Mouse (Mus musculus): ENCODE data around the gene Mras. TPM values are rescaled to one million over a fixed set of nuclear protein-coding genes. Genes with fewer than 3 reads are reported as not detected.

Mras gene
- total RNA-seq, 1 experiment from 2014 or later, result 4.9 TPM

DNA sequence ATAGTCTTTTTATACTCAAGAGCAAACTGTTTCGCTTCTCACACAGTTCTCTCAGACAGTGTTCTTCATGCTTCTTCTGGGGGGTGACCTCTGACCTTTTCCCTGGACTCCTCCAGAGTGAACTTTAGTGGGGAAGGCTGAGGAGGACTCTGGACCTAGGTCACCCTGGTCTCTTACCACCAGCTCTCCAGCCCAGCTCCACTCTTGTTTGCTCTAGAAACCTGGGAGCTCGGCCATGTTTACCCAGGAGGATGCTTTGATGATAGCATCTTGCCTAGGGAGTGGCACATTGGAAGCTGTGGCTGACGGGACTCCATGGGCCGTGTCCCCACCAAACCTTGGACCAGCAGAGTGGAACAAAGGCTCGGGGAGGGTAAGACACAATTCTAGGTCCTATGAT is 47.0 kb downstream of the Mras start:
- ATAC-seq (replicated peaks in 1 of 2; ENCODE audit: insufficient read depth in 1 of 2, low FRiP score in 2 of 2, low TSS enrichment in 1 of 2, low read depth in 1 of 2, poor library complexity in 2 of 2, severe bottlenecking in 2 of 2), result no peak

DNA sequence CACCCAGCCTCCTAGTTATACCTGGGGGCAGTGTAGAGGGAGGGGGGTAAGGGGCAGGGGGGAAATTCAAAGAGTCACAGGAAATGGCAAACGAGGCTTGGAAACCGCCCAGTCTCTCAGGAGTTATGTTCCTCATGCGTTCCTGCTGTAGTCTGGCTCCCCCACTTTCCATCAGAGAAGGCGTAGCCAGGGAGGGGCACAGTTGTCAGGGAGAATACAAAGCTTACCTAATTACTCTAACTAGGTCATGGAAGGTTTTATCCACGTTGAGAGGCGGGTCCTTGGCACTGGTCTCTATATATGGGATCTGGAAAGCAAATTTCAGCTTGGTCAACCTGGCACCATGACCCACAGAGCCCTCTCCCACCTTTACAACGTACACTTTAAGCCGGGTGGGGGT is 47.7 kb downstream of the Mras start:
- no peak for ATAC-seq (replicated peaks in 1 of 2; ENCODE audit: insufficient read depth in 1 of 2, low FRiP score in 2 of 2, low TSS enrichment in 1 of 2, low read depth in 1 of 2, poor library complexity in 2 of 2, severe bottlenecking in 2 of 2)

DNA sequence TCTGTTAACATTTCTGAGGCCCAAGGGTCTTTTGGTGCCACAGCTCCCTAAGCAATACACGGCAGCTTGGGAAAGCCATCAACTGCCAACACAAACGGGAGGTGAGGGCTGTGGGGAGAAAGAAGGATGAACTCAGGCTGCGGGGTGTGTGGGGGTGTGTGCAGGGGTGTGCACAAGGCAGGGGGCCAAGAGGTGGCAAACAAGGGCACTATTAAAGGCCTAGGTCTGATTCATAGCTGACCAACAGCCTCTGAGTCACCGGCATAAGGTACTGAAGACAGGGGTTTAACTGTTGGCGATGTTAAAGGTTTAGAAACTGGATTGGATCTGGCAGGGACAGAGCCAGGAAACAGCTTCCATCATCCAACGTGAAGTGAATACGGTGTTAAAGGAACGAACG is 48.3 kb downstream of the Mras start:
- no peak for ATAC-seq (replicated peaks in 1 of 2; ENCODE audit: insufficient read depth in 1 of 2, low FRiP score in 2 of 2, low TSS enrichment in 1 of 2, low read depth in 1 of 2, poor library complexity in 2 of 2, severe bottlenecking in 2 of 2)

DNA sequence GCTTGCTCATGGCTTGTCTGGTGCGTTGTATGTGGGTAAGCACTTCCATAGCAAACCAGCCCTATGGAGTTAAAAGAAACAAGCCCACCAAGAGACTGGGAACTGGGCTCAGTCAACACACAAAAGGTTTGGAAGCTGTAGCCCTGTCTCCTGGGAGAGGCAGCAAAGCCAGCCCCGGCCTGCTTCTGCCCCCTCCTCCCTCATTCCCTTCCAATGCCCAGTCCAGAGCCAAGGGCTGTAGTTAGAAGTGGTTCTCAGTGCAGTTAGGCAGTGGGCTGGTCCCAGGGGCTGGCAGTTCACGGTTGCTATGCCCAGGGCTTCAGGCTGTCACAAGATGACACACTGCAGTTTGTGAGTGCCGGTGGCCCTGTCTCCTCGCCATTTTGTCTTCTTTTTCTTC is 49.1 kb downstream of the Mras start:
- ATAC-seq (replicated peaks in 1 of 2; ENCODE audit: insufficient read depth in 1 of 2, low FRiP score in 2 of 2, low TSS enrichment in 1 of 2, low read depth in 1 of 2, poor library complexity in 2 of 2, severe bottlenecking in 2 of 2), result no peak

DNA sequence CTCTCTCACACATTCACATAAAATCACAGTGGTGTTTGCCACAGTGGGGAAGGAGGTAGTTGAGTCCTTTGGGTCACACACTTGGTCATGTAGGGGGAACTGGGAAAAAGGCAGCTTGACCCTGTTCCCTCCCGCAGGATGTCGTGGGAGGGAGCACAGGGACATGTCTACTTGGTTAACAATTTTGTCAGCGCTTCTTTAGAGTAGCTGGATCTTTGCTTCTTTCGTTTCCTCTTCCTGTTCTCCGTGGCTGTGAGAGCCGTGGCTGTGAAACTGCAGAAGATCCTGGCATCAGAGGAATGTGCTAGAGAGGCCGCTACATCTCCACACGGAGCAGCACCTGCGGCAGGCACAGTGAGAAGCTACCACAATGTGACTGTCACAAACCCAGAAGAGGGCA is 54.6 kb downstream of the Mras start:
- ATAC-seq (replicated peaks in 1 of 2; ENCODE audit: insufficient read depth in 1 of 2, low FRiP score in 2 of 2, low TSS enrichment in 1 of 2, low read depth in 1 of 2, poor library complexity in 2 of 2, severe bottlenecking in 2 of 2), result no peak

DNA sequence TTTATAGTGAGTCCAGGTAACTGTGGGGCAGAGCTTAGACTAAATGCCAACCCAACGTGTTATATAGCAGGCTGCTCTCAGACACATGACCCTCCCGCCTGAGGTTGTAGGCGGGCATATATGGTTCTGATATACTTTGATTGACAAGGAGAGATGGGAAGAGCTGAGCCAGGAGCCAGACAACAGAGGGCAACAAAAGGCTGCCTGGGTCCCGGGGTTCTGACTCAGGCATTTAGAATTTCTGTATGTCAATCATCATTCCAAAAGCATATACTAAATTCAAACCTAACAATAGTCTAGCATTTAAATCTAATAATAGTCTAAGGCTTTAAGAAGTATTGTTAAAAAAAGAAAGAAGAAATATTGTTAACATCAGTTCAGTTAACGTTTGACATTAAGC is 58.0 kb downstream of the Mras start:
- no peak for ATAC-seq (replicated peaks in 1 of 2; ENCODE audit: insufficient read depth in 1 of 2, low FRiP score in 2 of 2, low TSS enrichment in 1 of 2, low read depth in 1 of 2, poor library complexity in 2 of 2, severe bottlenecking in 2 of 2)

DNA sequence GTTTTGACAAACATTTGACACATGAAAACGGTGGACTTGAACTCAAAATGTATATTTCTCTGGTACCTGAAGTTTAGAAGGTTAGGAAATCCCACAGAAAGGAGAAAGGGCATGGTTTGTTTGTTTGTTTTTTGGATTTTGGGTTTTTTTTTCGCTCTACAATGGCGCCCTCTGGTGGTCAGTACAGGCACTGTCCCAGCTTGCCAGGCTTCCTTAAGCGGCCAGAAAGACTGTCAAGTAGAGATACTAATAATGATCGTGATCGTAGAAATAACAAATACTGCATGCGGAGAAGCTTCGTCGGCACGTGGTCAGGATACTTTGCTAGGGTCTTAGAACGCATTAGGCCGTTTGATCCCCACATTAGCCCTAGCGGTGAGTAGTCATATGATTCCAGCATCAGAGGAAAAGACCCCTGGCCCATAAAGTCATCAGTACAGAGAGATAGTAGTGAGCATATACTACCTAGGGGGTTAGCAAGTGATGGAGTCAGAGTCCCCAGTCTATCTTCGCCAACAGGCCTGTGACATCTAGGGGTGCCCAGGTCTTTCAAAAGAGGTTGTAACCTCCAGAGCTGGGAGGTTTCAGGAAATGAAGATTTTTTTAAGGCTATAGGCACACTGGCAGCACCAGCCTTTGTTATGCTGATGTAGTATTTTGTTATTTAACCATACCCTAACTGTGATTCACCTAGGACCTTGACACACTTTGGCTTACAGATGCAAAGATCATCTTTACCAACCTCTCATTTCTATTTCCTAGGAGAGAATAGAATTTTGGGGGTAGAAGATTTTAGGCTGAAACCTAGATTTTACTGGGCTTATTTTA is 60.4 kb downstream of the Mras start:
- ATAC-seq (replicated peaks in 1 of 2; ENCODE audit: insufficient read depth in 1 of 2, low FRiP score in 2 of 2, low TSS enrichment in 1 of 2, low read depth in 1 of 2, poor library complexity in 2 of 2, severe bottlenecking in 2 of 2), result peak; percentile 63 to 71; a peak in 3 of 4 replicates

DNA sequence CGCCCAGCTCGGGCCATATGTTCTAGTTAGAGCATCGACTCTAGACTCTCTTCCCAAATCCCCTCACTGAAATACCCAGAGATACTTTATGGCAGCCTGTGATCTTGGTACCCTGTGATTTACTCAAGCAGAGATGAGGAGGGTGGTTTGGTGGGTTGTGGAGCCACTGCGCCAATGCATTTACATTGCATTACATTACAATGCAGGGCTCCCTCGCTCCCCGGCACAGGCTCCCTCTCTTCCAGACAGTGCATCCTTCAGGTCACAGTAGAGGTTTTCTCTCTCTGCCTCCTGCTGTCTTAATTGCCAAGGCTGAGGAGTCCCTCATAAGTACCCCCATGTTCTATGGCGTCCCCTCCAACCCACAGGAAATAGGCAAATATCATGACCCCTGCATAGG is 68.8 kb downstream of the Mras start:
- ATAC-seq (replicated peaks in 1 of 2; ENCODE audit: insufficient read depth in 1 of 2, low FRiP score in 2 of 2, low TSS enrichment in 1 of 2, low read depth in 1 of 2, poor library complexity in 2 of 2, severe bottlenecking in 2 of 2), result no peak

DNA sequence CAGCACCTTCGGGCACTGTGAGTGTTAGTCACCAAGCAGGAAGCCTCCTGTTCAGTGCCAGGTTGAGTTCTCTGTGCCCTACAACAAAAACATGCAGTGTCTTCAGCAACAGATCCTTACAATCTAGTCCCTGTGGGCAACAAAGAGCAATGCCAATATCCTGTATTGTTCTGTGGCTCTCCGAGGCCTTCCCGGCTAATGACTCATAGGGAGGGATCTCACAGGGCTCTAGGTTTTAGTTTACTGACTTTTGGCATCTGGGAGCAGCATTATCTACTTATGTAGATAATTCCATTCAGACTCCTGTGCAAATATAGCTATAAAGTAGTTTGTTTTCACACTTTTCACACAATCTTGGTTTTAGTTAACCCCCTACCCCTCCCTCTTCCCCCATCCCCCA is 71.3 kb downstream of the Mras start:
- ATAC-seq (replicated peaks in 1 of 2; ENCODE audit: insufficient read depth in 1 of 2, low FRiP score in 2 of 2, low TSS enrichment in 1 of 2, low read depth in 1 of 2, poor library complexity in 2 of 2, severe bottlenecking in 2 of 2), result no peak

DNA sequence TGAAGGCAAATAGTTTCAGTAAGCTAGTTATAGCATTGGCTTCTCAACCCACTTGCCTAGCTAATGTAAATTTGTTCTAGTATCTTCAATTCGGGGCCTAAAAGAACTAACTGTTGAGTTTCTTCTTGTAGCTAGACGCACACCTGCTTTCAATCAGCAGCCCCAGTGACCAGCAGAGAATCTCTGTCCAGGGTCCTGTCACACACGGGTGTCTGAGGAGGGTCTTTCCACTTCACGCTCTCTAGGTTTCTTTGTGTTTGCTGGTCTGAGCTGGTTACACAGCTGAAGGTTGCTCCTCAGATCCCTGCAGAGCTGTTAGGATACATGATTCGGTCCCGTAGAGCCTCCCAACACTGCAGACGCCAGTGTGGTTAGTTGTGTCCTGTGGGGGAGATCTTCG is 74.1 kb downstream of the Mras start:
- no peak for ATAC-seq (replicated peaks in 1 of 2; ENCODE audit: insufficient read depth in 1 of 2, low FRiP score in 2 of 2, low TSS enrichment in 1 of 2, low read depth in 1 of 2, poor library complexity in 2 of 2, severe bottlenecking in 2 of 2)

DNA sequence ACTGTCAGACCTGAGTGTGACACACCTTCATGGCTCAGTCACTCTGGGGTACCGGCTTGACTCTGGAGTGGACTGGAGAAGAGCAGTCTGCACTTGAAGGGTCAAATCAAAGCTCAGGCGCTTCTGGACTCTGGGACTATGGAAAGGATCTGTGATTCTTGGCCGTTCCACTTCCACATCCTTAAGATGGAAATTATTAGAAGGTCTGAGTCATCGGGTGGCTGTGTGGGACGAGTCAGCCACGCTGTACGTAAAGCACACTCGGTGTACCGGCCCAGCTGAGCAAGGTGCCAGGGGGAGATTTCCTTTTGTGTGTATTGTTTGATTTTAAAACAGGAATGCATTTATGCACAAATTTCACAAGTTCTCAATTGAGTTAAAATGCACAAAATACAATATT is 75.2 kb downstream of the Mras start:
- ATAC-seq (replicated peaks in 1 of 2; ENCODE audit: insufficient read depth in 1 of 2, low FRiP score in 2 of 2, low TSS enrichment in 1 of 2, low read depth in 1 of 2, poor library complexity in 2 of 2, severe bottlenecking in 2 of 2), result no peak

DNA sequence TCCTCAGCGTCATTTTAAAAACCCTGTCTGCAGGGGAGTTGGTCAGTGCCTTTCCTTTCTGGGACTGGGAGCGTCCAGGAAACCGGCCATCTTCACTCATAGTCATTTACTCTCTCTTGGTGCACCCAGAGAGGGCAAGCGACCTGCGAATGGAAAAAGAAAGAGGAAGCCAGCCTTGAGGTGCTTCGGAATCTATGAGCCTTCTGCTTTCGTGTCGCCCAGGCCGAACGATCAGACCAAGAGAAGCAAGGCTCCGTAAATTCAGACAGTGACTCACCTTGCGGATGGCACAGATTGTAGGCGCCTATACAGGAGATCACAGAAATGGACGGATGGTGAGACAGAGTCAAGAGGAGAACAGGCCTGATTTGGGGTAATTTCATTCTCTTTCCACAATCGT is 78.2 kb downstream of the Mras start:
- ATAC-seq (replicated peaks in 1 of 2; ENCODE audit: insufficient read depth in 1 of 2, low FRiP score in 2 of 2, low TSS enrichment in 1 of 2, low read depth in 1 of 2, poor library complexity in 2 of 2, severe bottlenecking in 2 of 2), result peak in 1 of 2 experiments; percentile 24; a peak in 1 of 4 replicates

DNA sequence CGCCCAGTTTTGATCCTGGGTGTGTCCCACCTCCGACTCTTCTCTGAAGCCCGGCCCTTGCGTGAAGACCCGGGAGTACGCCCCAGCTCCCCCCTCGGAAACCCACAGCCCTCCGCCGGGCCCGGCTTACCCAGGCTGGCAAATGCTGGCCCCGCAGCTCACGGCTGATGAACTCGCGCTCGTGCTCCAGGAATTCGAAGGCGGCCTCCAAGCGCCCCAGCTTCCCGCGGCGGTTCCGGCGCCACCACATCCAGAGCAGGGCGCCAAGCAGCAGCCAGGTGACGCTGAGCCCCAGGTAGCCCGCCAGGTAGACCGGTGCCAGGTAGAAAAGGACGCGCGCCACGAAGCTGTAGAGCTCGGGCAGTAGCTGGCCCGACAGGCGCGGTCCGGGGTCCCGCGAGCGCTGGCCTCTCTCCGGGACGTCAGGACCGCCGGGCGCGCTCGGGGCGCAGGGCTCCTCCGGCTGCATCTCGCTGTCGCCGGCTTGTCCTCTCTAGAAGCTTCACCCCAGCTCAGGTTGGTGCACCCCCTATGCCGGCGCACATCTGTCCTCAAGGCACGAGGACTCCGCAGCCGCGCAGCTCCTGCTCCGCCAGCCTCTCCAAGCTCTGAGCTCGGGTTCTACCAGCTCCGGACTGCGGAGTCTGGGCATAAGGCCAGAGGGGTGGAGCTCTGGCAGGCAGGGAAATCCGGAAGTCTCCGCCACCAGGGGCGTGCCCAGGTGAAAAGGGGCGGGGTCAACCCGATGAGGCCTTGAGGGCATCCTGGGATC is 79.1 kb downstream of the Mras start, which contains the start of gene Esyt3:
Esyt3 (minus strand) TSS at position 637 of the 772 bp plus-strand sequence.
- ATAC-seq (replicated peaks in 1 of 2; ENCODE audit: insufficient read depth in 1 of 2, low FRiP score in 2 of 2, low TSS enrichment in 1 of 2, low read depth in 1 of 2, poor library complexity in 2 of 2, severe bottlenecking in 2 of 2), result 0 out of 4 replicates have a peak, but pooled peaks of 1 of the 2 experiments have one; percentile 2

DNA sequence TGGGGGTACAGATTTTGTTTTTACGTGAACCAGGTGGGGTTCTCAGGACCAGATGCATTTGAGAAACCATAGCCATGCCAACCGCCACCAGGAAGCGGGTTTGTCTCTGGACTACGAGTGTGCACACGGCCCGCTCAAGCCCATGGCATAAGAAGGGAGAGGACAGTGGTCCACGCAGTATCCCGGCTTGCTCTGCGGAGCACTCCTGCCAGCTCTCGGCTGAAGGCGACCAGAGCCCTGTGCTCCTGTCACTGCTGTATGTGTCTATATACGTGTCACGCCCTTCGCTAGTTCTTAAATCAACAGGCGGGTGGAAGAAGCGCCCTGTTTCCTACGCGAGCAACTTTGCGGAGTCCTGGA is 79.6 kb downstream of the Mras start:
- 0 out of 4 replicates have a peak, but pooled peaks of 1 of the 2 experiments have one; percentile 10 for ATAC-seq (replicated peaks in 1 of 2; ENCODE audit: insufficient read depth in 1 of 2, low FRiP score in 2 of 2, low TSS enrichment in 1 of 2, low read depth in 1 of 2, poor library complexity in 2 of 2, severe bottlenecking in 2 of 2)

DNA sequence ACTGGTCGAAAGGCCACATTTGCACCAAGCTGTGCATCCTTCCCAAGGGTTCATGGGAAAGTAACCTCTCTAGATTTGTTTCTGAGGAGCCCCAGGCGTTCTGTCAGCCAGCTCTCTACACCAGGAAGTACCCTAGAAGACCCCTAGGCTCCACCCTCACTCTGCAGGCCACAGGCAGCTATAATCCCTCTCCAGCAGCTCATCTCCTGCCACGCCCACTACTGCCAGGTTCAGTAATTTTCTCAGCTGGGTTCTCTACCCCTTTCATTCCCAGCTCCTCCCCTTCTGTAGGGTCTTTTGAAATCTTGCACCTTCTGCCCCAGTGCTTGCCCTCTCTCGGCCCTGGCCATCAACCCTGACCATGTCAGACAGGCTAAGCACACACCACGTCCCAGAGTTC is 81.2 kb downstream of the Mras start:
- ATAC-seq (replicated peaks in 1 of 2; ENCODE audit: insufficient read depth in 1 of 2, low FRiP score in 2 of 2, low TSS enrichment in 1 of 2, low read depth in 1 of 2, poor library complexity in 2 of 2, severe bottlenecking in 2 of 2), result no peak

DNA sequence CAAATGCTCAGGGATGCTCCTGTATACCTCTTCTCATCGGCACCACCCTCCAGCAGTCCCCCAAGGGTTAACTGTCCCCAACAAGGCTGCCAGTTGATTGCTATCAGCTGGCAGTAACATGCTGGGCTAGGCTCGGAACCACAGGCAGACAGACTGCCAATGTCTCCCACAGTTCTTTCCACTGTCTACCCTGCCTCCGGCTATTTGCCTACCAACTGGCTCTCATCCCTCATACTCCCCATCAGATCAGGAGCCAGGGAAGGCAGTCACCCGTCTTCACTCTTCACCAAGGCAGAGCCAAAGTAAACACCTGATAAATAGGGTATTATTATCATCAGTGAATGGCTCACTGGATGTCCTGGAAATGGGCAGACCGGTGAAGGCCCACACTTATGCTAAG is 82.4 kb downstream of the Mras start:
- no peak for ATAC-seq (replicated peaks in 1 of 2; ENCODE audit: insufficient read depth in 1 of 2, low FRiP score in 2 of 2, low TSS enrichment in 1 of 2, low read depth in 1 of 2, poor library complexity in 2 of 2, severe bottlenecking in 2 of 2)

DNA sequence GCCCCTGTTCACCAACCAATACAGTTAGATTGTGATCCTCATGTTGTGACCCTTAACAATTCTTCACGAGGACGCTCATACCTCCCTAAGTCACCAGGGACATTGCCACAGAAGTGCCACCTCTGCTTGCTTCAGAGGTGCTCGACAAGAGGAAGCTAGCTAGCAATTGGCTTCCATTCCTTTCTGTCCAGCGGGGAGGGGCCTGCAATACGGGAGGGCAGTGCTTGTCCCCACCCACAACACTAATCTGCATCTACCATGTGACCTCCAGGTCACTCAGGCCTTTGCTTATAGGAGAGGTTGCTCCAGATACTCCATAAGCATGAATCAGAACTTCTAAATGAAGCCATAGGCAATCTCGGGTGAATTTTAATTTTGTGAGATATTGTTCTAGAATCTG is 83.8 kb downstream of the Mras start:
- no peak for ATAC-seq (replicated peaks in 1 of 2; ENCODE audit: insufficient read depth in 1 of 2, low FRiP score in 2 of 2, low TSS enrichment in 1 of 2, low read depth in 1 of 2, poor library complexity in 2 of 2, severe bottlenecking in 2 of 2)

DNA sequence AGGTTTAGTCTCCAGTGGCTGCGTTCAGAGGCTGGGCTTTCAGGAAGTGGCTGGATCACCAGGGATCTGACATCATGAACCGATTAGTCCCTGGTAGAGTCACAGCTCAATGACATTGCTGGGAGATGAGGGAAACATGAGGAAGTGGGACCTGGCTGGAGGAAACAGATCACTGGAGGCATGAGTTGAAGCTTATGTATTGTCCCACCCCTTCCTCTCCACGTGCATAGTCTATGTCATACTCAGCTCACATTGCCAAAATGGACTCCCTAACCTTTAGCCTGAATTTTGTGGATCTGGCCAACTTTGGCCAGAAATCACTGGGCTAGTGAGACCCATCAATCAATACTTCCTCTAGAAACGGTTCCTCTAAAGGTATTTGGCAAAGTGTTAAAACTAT is 84.2 kb downstream of the Mras start:
- peak in 1 of 2 experiments; percentile 50; a peak in 1 of 4 replicates for ATAC-seq (replicated peaks in 1 of 2; ENCODE audit: insufficient read depth in 1 of 2, low FRiP score in 2 of 2, low TSS enrichment in 1 of 2, low read depth in 1 of 2, poor library complexity in 2 of 2, severe bottlenecking in 2 of 2)

Measured in hematopoietic stem cell, adult 5-6 weeks (primary cell).